Mouse (Mus musculus): ENCODE measurements at regions not wholly inside any gene's neighbourhood (a gene's known extent, or its start where the extent isn't known, plus 50 kb on each side); places are given as distances from the start of the nearest gene placed in this dataset.

- no peak for TF ChIP-seq CTCF (IDR thresholded peaks at IDR 0.05)
- TF ChIP-seq EP300 (IDR thresholded peaks at IDR 0.05; ENCODE audit: insufficient read depth, low read depth, low read length): no peak
- no peak for TF ChIP-seq POLR2A (IDR thresholded peaks at IDR 0.05; ENCODE audit: insufficient read depth, low read depth, low read length)
- Histone ChIP-seq H3K27me3 (ENCODE audit: control insufficient read depth, insufficient read depth, low read length) (no peaks in the 10 kb centered on the region), H3K27ac (no peak overlapping the region), H3K79me2 (replicated peaks; ENCODE audit: control insufficient read depth, insufficient read depth, low read length) (no peaks in the 10 kb centered on the region), H3K9ac (ENCODE audit: low read depth, low read length) (no peak overlapping the region), H3K4me3 (no peak overlapping the region), H3K36me3 (ENCODE audit: control insufficient read depth, insufficient read depth, low read length) (no peaks in the 10 kb centered on the region), H3K4me1 (ENCODE audit: control insufficient read depth, insufficient read depth, low read length) (no peaks in the 10 kb centered on the region)
- WGBS: 80% methylated on average over 3 of the region's 3 CpGs
- no peak for DNase-seq
- intact Hi-C loops (cut with DNase I): no loop called here
These were observed 244.3 kb upstream of the Slc7a11 start for GRCm38 (mm10) chr3:50687755-50688154.

- no peaks in the 10 kb centered on the region for H3K36me3 ChIP-seq (ENCODE audit: control insufficient read depth, insufficient read depth, low read length)
- H3K27ac ChIP-seq: no peak overlapping the region
- no peaks in the 10 kb centered on the region for H3K79me2 ChIP-seq (replicated peaks; ENCODE audit: control insufficient read depth, insufficient read depth, low read length)
- no peak overlapping the region for H3K9ac ChIP-seq (ENCODE audit: low read depth, low read length)
- TF ChIP-seq POLR2A (IDR thresholded peaks at IDR 0.05; ENCODE audit: insufficient read depth, low read depth, low read length): no peak
- TF ChIP-seq EP300 (IDR thresholded peaks at IDR 0.05; ENCODE audit: insufficient read depth, low read depth, low read length): no peak
- TF ChIP-seq CTCF (IDR thresholded peaks at IDR 0.05): no peak
- no peak for DNase-seq
- H3K27me3 ChIP-seq (ENCODE audit: control insufficient read depth, insufficient read depth, low read length): no peaks in the 10 kb centered on the region
- intact Hi-C loops (cut with DNase I): no loop called here
- no peaks in the 10 kb centered on the region for H3K4me1 ChIP-seq (ENCODE audit: control insufficient read depth, insufficient read depth, low read length)
- H3K4me3 ChIP-seq: no peak overlapping the region
- 47% methylated on average over 5 of the region's 5 CpGs for WGBS
These were observed 235.2 kb upstream of the Slc7a11 start for GRCm38 (mm10) chr3:50678611-50678988.

GRCm38 (mm10) chr3:50677953-50678610 is 234.7 kb upstream of the Slc7a11 start:
- no peaks in the 10 kb centered on the region for H3K4me1 ChIP-seq (ENCODE audit: control insufficient read depth, insufficient read depth, low read length)
- intact Hi-C loops (cut with DNase I): no loop called here
- H3K27me3 ChIP-seq (ENCODE audit: control insufficient read depth, insufficient read depth, low read length): no peaks in the 10 kb centered on the region
- no peaks in the 10 kb centered on the region for H3K36me3 ChIP-seq (ENCODE audit: control insufficient read depth, insufficient read depth, low read length)
- 49% methylated on average over 13 of the region's 13 CpGs for WGBS
- DNase-seq: no peak
- H3K4me3 ChIP-seq: no peak overlapping the region
- no peaks in the 10 kb centered on the region for H3K79me2 ChIP-seq (replicated peaks; ENCODE audit: control insufficient read depth, insufficient read depth, low read length)
- no peak overlapping the region for H3K9ac ChIP-seq (ENCODE audit: low read depth, low read length)
- no peak for TF ChIP-seq EP300 (IDR thresholded peaks at IDR 0.05; ENCODE audit: insufficient read depth, low read depth, low read length)
- TF ChIP-seq CTCF (IDR thresholded peaks at IDR 0.05): no peak
- no peak for TF ChIP-seq POLR2A (IDR thresholded peaks at IDR 0.05; ENCODE audit: insufficient read depth, low read depth, low read length)
- H3K27ac ChIP-seq: no peak overlapping the region

GRCm38 (mm10) chr3:50675769-50676168 is 232.4 kb upstream of the Slc7a11 start:
- no peaks in the 10 kb centered on the region for H3K79me2 ChIP-seq (replicated peaks; ENCODE audit: control insufficient read depth, insufficient read depth, low read length)
- no peaks in the 10 kb centered on the region for H3K4me1 ChIP-seq (ENCODE audit: control insufficient read depth, insufficient read depth, low read length)
- no peak overlapping the region for H3K4me3 ChIP-seq
- intact Hi-C loops (cut with DNase I): no loop called here
- H3K9ac ChIP-seq (ENCODE audit: low read depth, low read length): no peak overlapping the region
- H3K27me3 ChIP-seq (ENCODE audit: control insufficient read depth, insufficient read depth, low read length): no peaks in the 10 kb centered on the region
- 58% methylated on average over 1 of the region's 1 CpGs for WGBS
- TF ChIP-seq POLR2A (IDR thresholded peaks at IDR 0.05; ENCODE audit: insufficient read depth, low read depth, low read length) (no peak), EP300 (IDR thresholded peaks at IDR 0.05; ENCODE audit: insufficient read depth, low read depth, low read length) (no peak), CTCF (IDR thresholded peaks at IDR 0.05) (no peak)
- H3K27ac ChIP-seq: no peak overlapping the region
- no peaks in the 10 kb centered on the region for H3K36me3 ChIP-seq (ENCODE audit: control insufficient read depth, insufficient read depth, low read length)
- DNase-seq: no peak

GRCm38 (mm10) chr3:50674860-50675566 is 231.6 kb upstream of the Slc7a11 start:
- Histone ChIP-seq H3K27ac (no peak overlapping the region), H3K9ac (ENCODE audit: low read depth, low read length) (no peak overlapping the region), H3K79me2 (replicated peaks; ENCODE audit: control insufficient read depth, insufficient read depth, low read length) (no peaks in the 10 kb centered on the region), H3K4me1 (ENCODE audit: control insufficient read depth, insufficient read depth, low read length) (no peaks in the 10 kb centered on the region), H3K4me3 (no peak overlapping the region), H3K27me3 (ENCODE audit: control insufficient read depth, insufficient read depth, low read length) (no peaks in the 10 kb centered on the region), H3K36me3 (ENCODE audit: control insufficient read depth, insufficient read depth, low read length) (no peaks in the 10 kb centered on the region)
- intact Hi-C loops (cut with DNase I): no loop called here
- no peak for DNase-seq
- WGBS: 80% methylated on average over 4 of the region's 4 CpGs
- no peak for TF ChIP-seq EP300 (IDR thresholded peaks at IDR 0.05; ENCODE audit: insufficient read depth, low read depth, low read length)
- TF ChIP-seq POLR2A (IDR thresholded peaks at IDR 0.05; ENCODE audit: insufficient read depth, low read depth, low read length): no peak
- no peak for TF ChIP-seq CTCF (IDR thresholded peaks at IDR 0.05)

- Histone ChIP-seq H3K27ac (no peak overlapping the region), H3K27me3 (ENCODE audit: control insufficient read depth, insufficient read depth, low read length) (no peaks in the 10 kb centered on the region), H3K4me3 (no peak overlapping the region), H3K79me2 (replicated peaks; ENCODE audit: control insufficient read depth, insufficient read depth, low read length) (no peaks in the 10 kb centered on the region), H3K4me1 (ENCODE audit: control insufficient read depth, insufficient read depth, low read length) (no peaks in the 10 kb centered on the region), H3K9ac (ENCODE audit: low read depth, low read length) (no peak overlapping the region), H3K36me3 (ENCODE audit: control insufficient read depth, insufficient read depth, low read length) (no peaks in the 10 kb centered on the region)
- TF ChIP-seq CTCF (IDR thresholded peaks at IDR 0.05): no peak
- TF ChIP-seq POLR2A (IDR thresholded peaks at IDR 0.05; ENCODE audit: insufficient read depth, low read depth, low read length): no peak
- no peak for TF ChIP-seq EP300 (IDR thresholded peaks at IDR 0.05; ENCODE audit: insufficient read depth, low read depth, low read length)
- 30% methylated on average over 6 of the region's 6 CpGs for WGBS
- intact Hi-C loops (cut with DNase I): no loop called here
- no peak for DNase-seq
These were observed 221.9 kb upstream of the Slc7a11 start for GRCm38 (mm10) chr3:50665316-50665715.

Measured in heart, adult 2 months (tissue).